Comparison of ENCODE assay signal across 12 mouse cellular contexts in genomic region chr2:17364971-17365548, GRCm38 (mm10).
DNase-seq lines count a peak whose midpoint lies in the region; ATAC-seq and TF ChIP-seq lines count a peak whose summit lies in the region.
"Had no signal": no experiment of that assay in that cellular context is flagged by ENCODE, and none has a peak within 500 bp of the region (broad histone marks: within the 10 kb centered on the region; RNA-seq: fewer than 3 reads in every experiment).

No protein-coding gene starts in this region.

- DNase-seq in lung, postnatal 36 days: no peak
- no peak for DNase-seq in liver, postnatal 0 days
- peak; percentile 55 to 66 for DNase-seq in thymus, postnatal 36 days
- DNase-seq in hindbrain, embryonic 11.5 days (ENCODE audit: low spot score): no peak
- DNase-seq: kidney, adult 8-10 months; retina, postnatal 1 day had no signal

- H3K27me3 ChIP-seq in lung, embryonic 15.5 days: no peaks in the 10 kb centered on the region
- no peaks in the 10 kb centered on the region for H3K27me3 ChIP-seq in liver, postnatal 0 days (ENCODE audit: insufficient read depth, low read length)
- no peaks in the 10 kb centered on the region for H3K27me3 ChIP-seq in hindbrain, embryonic 11.5 days (ENCODE audit: control insufficient read depth, insufficient read depth, low read length)
- no peaks in the 10 kb centered on the region for H3K27me3 ChIP-seq in intestine, embryonic 16.5 days (replicated peaks; ENCODE audit: control insufficient read depth, insufficient read depth, low read length)
- H3K27me3 ChIP-seq: heart, embryonic 13.5 days; limb, embryonic 12.5 days had no signal

- 63% methylated on average over 6 of the region's 6 CpGs for WGBS in lung, embryonic 15.5 days
- 22% methylated on average over 6 of the region's 6 CpGs for WGBS in bone marrow, adult 2 months
- 41% methylated on average over 6 of the region's 6 CpGs for WGBS in liver, postnatal 0 days (ENCODE audit: insufficient replicate concordance)
- 82% methylated on average over 6 of the region's 6 CpGs for WGBS in hindbrain, embryonic 11.5 days
- 63% methylated on average over 6 of the region's 6 CpGs for WGBS in intestine, embryonic 16.5 days

- no peak for TF ChIP-seq POLR2A in bone marrow, adult 2 months (IDR thresholded peaks at IDR 0.05; ENCODE audit: borderline replicate concordance, control insufficient read depth, low read depth, low read length)

- H3K27ac ChIP-seq in lung, embryonic 15.5 days: peak overlapping the region; percentile 71
- peak overlapping the region; percentile 64 for H3K27ac ChIP-seq in bone marrow, adult 2 months (ENCODE audit: control insufficient read depth, insufficient read depth, low read depth, low read length, poor library complexity)
- H3K27ac ChIP-seq in liver, postnatal 0 days (ENCODE audit: low read depth): peak overlapping the region; percentile 74
- no peak overlapping the region for H3K27ac ChIP-seq in hindbrain, embryonic 11.5 days (ENCODE audit: low read depth, low read length)
- H3K27ac ChIP-seq in intestine, embryonic 16.5 days (ENCODE audit: low read length): no peak overlapping the region
- H3K27ac ChIP-seq: heart, embryonic 13.5 days; limb, embryonic 12.5 days had no signal

- no peak overlapping the region for H3K4me2 ChIP-seq in lung, embryonic 15.5 days
- H3K4me2 ChIP-seq in liver, postnatal 0 days (ENCODE audit: low read depth, low read length): peak overlapping the region; percentile 13; the same call in 1 of the 2 replicates
- H3K4me2 ChIP-seq in hindbrain, embryonic 11.5 days (replicated peaks; ENCODE audit: low read depth, low read length): no peak overlapping the region
- no peak overlapping the region for H3K4me2 ChIP-seq in intestine, embryonic 16.5 days (ENCODE audit: low read depth, low read length)
- H3K4me2 ChIP-seq: heart, embryonic 13.5 days; limb, embryonic 12.5 days; midbrain, embryonic 11.5 days had no signal

- H3K36me3 ChIP-seq in lung, embryonic 15.5 days: no peaks in the 10 kb centered on the region
- no peaks in the 10 kb centered on the region for H3K36me3 ChIP-seq in liver, postnatal 0 days (replicated peaks; ENCODE audit: insufficient read depth, low read length)
- H3K36me3 ChIP-seq in hindbrain, embryonic 11.5 days (ENCODE audit: control insufficient read depth, insufficient read depth, low read length): no peaks in the 10 kb centered on the region
- H3K36me3 ChIP-seq in intestine, embryonic 16.5 days (ENCODE audit: control insufficient read depth, insufficient read depth, low read length): no peaks in the 10 kb centered on the region
- H3K36me3 ChIP-seq: limb, embryonic 12.5 days had no signal

- TF ChIP-seq CTCF in bone marrow, adult 2 months (IDR thresholded peaks at IDR 0.05; ENCODE audit: control insufficient read depth, insufficient read depth, low read length): no peak
- no peak for TF ChIP-seq CTCF in liver, postnatal 0 days (IDR thresholded peaks at IDR 0.05; ENCODE audit: low read depth)

- no peak overlapping the region for H3K9ac ChIP-seq in lung, embryonic 15.5 days
- H3K9ac ChIP-seq in liver, postnatal 0 days (replicated peaks): no peak overlapping the region
- no peak overlapping the region for H3K9ac ChIP-seq in hindbrain, embryonic 11.5 days (ENCODE audit: low read depth, low read length)
- H3K9ac ChIP-seq in intestine, embryonic 16.5 days (ENCODE audit: low read depth, low read length): no peak overlapping the region
- H3K9ac ChIP-seq: heart, embryonic 13.5 days; limb, embryonic 12.5 days had no signal

- peaks cover 20% of the 10 kb centered on the region for H3K4me1 ChIP-seq in lung, embryonic 15.5 days
- no peaks in the 10 kb centered on the region; the same call in 1 of the 2 replicates for H3K4me1 ChIP-seq in bone marrow, adult 2 months (ENCODE audit: control insufficient read depth, insufficient read depth, low read length)
- H3K4me1 ChIP-seq in liver, postnatal 0 days (ENCODE audit: insufficient read depth): peaks cover 11% of the 10 kb centered on the region
- H3K4me1 ChIP-seq in hindbrain, embryonic 11.5 days (replicated peaks; ENCODE audit: control insufficient read depth, insufficient read depth, low read length): no peaks in the 10 kb centered on the region
- peaks cover 4% of the 10 kb centered on the region for H3K4me1 ChIP-seq in intestine, embryonic 16.5 days (ENCODE audit: control insufficient read depth, insufficient read depth, low read length)
- H3K4me1 ChIP-seq: limb, embryonic 12.5 days had no signal

- no peak overlapping the region for H3K4me3 ChIP-seq in lung, embryonic 15.5 days
- no peak overlapping the region for H3K4me3 ChIP-seq in bone marrow, adult 2 months (replicated peaks; ENCODE audit: control insufficient read depth, low read depth, low read length)
- H3K4me3 ChIP-seq in liver, postnatal 0 days (ENCODE audit: low read depth, low read length): no peak overlapping the region
- no peak overlapping the region for H3K4me3 ChIP-seq in hindbrain, embryonic 11.5 days (ENCODE audit: low read depth, low read length)
- no peak overlapping the region for H3K4me3 ChIP-seq in intestine, embryonic 16.5 days (ENCODE audit: low read length)
- H3K4me3 ChIP-seq: heart, embryonic 13.5 days; limb, embryonic 12.5 days had no signal

- ATAC-seq in lung, embryonic 15.5 days (ENCODE audit: borderline replicate concordance, extremely low read depth, low FRiP score, low TSS enrichment): no peak
- ATAC-seq in liver, postnatal 0 days: peak; percentile 29
- ATAC-seq in hindbrain, embryonic 11.5 days (ENCODE audit: low FRiP score): no peak
- ATAC-seq in intestine, embryonic 16.5 days: no peak

- no peaks in the 10 kb centered on the region for H3K9me3 ChIP-seq in lung, embryonic 15.5 days
- H3K9me3 ChIP-seq in liver, postnatal 0 days (ENCODE audit: low read length): no peaks in the 10 kb centered on the region
- no peaks in the 10 kb centered on the region for H3K9me3 ChIP-seq in hindbrain, embryonic 11.5 days (ENCODE audit: control insufficient read depth, low read length)
- H3K9me3 ChIP-seq in intestine, embryonic 16.5 days (ENCODE audit: control insufficient read depth, low read length): no peaks in the 10 kb centered on the region
- H3K9me3 ChIP-seq: heart, embryonic 13.5 days; limb, embryonic 12.5 days had no signal

- TF ChIP-seq EP300 in liver, postnatal 0 days (IDR thresholded peaks at IDR 0.05; ENCODE audit: low read depth): no peak

Comparison
In these comparisons a context has a peak if more than half of its experiments do, and no peak if none do; other contexts are left out.
1. H3K27ac ChIP-seq: peak in lung, embryonic 15.5 days (single experiment), bone marrow, adult 2 months (single experiment) and liver, postnatal 0 days (single experiment); none in hindbrain, embryonic 11.5 days (single experiment) and intestine, embryonic 16.5 days (single experiment).
2. DNase-seq: peak in thymus, postnatal 36 days (2 of 2); none in lung, postnatal 36 days (single experiment), liver, postnatal 0 days (single experiment) and hindbrain, embryonic 11.5 days (single experiment).